Mouse (Mus musculus): Measurements from ENCODE around the gene Lactb. TPM values are rescaled to one million over a fixed set of nuclear protein-coding genes. Genes with fewer than 3 reads are reported as not detected.

Lactb gene
- total and polyA plus RNA-seq, 3 experiments: 27.0 to 108 (median 36.9) TPM

DNA sequence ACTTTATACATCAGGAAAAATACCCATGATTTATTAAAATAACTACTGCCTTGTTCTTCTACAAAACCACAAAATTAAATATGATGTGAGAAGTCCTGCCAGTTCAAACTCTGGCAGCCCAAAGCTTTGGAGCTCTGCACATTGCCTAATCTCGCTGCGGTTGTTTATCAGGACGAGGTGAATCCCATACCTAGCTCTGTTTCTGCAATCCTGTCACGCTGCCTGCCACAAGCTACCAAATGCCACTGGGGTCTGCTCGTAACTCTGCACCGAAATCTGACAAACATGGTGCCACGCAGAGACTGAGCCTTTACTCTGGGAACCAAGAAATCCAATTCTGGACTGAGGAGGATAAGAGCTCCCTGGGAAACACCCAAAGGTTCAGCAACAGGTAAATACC lies 65.4 kb downstream of the Lactb start:
- TF ChIP-seq CTCF (IDR thresholded peaks at IDR 0.05 in 2 of 3, conservative IDR thresholded peaks at IDR 0.05 in 1 of 3; ENCODE audit: control insufficient read depth in 1 of 3, insufficient read depth in 1 of 3, low read depth in 2 of 3, low read length in 3 of 3, poor library complexity in 1 of 3, severe bottlenecking in 1 of 3) (no peak), HCFC1 (IDR thresholded peaks at IDR 0.05; ENCODE audit: low read depth, low read length) (no peak), CHD1 (IDR thresholded peaks at IDR 0.05; ENCODE audit: low read depth, low read length) (no peak), GATA1 (IDR thresholded peaks at IDR 0.05; ENCODE audit: low read depth, low read length) (no peak), E2F4 (IDR thresholded peaks at IDR 0.05; ENCODE audit: borderline replicate concordance, low read depth, low read length) (no peak), ELF1 (IDR thresholded peaks at IDR 0.05; ENCODE audit: low read depth, low read length) (no peak), SMC3 (IDR thresholded peaks at IDR 0.05; ENCODE audit: low read depth, low read length) (no peak), MYB (IDR thresholded peaks at IDR 0.05; ENCODE audit: low read depth, low read length) (no peak), TAL1 (IDR thresholded peaks at IDR 0.05; ENCODE audit: low read length) (no peak), USF2 (IDR thresholded peaks at IDR 0.05; ENCODE audit: borderline replicate concordance in 1 of 2, insufficient read depth in 1 of 2, low read depth in 1 of 2, low read length in 2 of 2) (no peak), ZNF384 (IDR thresholded peaks at IDR 0.05; ENCODE audit: low read depth, low read length) (no peak), UBTF (IDR thresholded peaks at IDR 0.05; ENCODE audit: borderline replicate concordance, insufficient read depth, low read depth, low read length) (no peak), MEF2A (IDR thresholded peaks at IDR 0.05; ENCODE audit: extremely low read depth, insufficient replicate concordance, low read depth, low read length, poor library complexity, severe bottlenecking) (no peak), MXI1 (IDR thresholded peaks at IDR 0.05; ENCODE audit: low read depth, low read length) (no peak), RCOR1 (IDR thresholded peaks at IDR 0.05; ENCODE audit: low read depth, low read length) (no peak), USF1 (IDR thresholded peaks at IDR 0.05; ENCODE audit: low read depth, low read length) (no peak), SIN3A (IDR thresholded peaks at IDR 0.05; ENCODE audit: low read length) (no peak), MYC (IDR thresholded peaks at IDR 0.05; ENCODE audit: low read depth, low read length) (no peak)
- H3K4me3 ChIP-seq (ENCODE audit: control insufficient read depth in 1 of 2, insufficient read depth in 1 of 2, low read depth in 2 of 2, low read length in 2 of 2): no peak overlapping the region
- no peaks in the 10 kb centered on the region for H3K27me3 ChIP-seq (ENCODE audit: control insufficient read depth in 1 of 2, insufficient read depth in 2 of 2, low read length in 2 of 2)
- H3K79me2 ChIP-seq (ENCODE audit: control insufficient read depth, insufficient read depth, low read length, poor library complexity): peaks cover 27% of the 10 kb centered on the region
- DNase-seq (ENCODE audit: low read depth, low spot score): no peak
- peaks cover 0 to 18% of the 10 kb centered on the region in 2 experiments; a peak in 2 of 4 replicates for H3K36me3 ChIP-seq (ENCODE audit: control insufficient read depth in 1 of 2, insufficient read depth in 2 of 2, low read length in 2 of 2)
- no peaks in the 10 kb centered on the region for H3K9me3 ChIP-seq (replicated peaks; ENCODE audit: insufficient read depth, low read length)
- H3K27ac ChIP-seq (ENCODE audit: control insufficient read depth, low read depth, low read length): no peak overlapping the region
- H3K9ac ChIP-seq (ENCODE audit: control insufficient read depth, low read depth, low read length, poor library complexity, severe bottlenecking): no peak overlapping the region
- H3K4me1 ChIP-seq (ENCODE audit: control insufficient read depth in 1 of 2, insufficient read depth in 2 of 2, low read length in 2 of 2): peaks cover 13 to 15% of the 10 kb centered on the region in 2 experiments

DNA sequence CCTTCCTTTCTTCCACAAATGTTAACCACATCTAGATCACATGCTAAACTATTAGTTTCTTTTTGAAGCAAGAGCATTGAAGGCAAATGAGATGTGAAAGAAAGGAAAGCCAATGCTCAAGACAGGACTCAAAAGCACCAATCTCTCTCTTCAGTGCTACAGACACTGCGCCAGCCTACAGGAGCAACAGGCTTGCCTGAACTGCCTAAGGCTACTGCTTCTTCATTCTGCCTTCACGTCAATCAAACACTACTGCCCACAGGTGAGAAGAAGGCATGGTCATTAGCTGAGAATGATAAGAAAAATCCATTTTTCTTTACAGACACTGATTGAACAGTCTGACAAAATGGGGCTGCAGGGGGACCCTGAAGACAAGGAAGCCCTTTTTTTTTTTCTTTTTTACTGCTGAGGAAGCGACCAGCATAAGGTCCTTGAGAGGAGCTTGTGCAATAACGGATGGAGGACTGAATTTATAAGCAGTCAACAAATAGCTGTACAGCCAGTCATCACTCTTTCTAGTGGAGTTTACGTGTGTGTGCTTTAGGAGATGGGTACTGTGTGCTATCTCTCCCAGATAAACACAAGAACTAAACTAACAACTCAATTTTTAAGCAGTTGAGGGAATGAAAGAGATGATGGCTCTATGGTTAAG lies 67.4 kb downstream of the Lactb start:
- H3K36me3 ChIP-seq (ENCODE audit: control insufficient read depth in 1 of 2, insufficient read depth in 2 of 2, low read length in 2 of 2): peaks cover 0 to 2% of the 10 kb centered on the region in 2 experiments; a peak in 1 of 4 replicates
- no peak overlapping the region for H3K9ac ChIP-seq (ENCODE audit: control insufficient read depth, low read depth, low read length, poor library complexity, severe bottlenecking)
- TF ChIP-seq CTCF (IDR thresholded peaks at IDR 0.05 in 2 of 3, conservative IDR thresholded peaks at IDR 0.05 in 1 of 3; ENCODE audit: control insufficient read depth in 1 of 3, insufficient read depth in 1 of 3, low read depth in 2 of 3, low read length in 3 of 3, poor library complexity in 1 of 3, severe bottlenecking in 1 of 3) (no peak), MEF2A (IDR thresholded peaks at IDR 0.05; ENCODE audit: extremely low read depth, insufficient replicate concordance, low read depth, low read length, poor library complexity, severe bottlenecking) (no peak), NRF1 (IDR thresholded peaks at IDR 0.05; ENCODE audit: insufficient read depth, low read depth, low read length, poor library complexity, severe bottlenecking) (no peak), SIN3A (IDR thresholded peaks at IDR 0.05; ENCODE audit: low read length) (no peak), CHD2 (IDR thresholded peaks at IDR 0.05; ENCODE audit: low read length) (no peak), POLR2AphosphoS5 (IDR thresholded peaks at IDR 0.05; ENCODE audit: borderline replicate concordance, low read depth, low read length) (no peak), E2F4 (IDR thresholded peaks at IDR 0.05; ENCODE audit: borderline replicate concordance, low read depth, low read length) (no peak), UBTF (IDR thresholded peaks at IDR 0.05; ENCODE audit: borderline replicate concordance, insufficient read depth, low read depth, low read length) (no peak), POLR2A (IDR thresholded peaks at IDR 0.05; ENCODE audit: control insufficient read depth in 1 of 2, insufficient read depth in 1 of 2, low read depth in 1 of 2, low read length in 2 of 2, poor library complexity in 1 of 2) (no peak), USF2 (IDR thresholded peaks at IDR 0.05; ENCODE audit: borderline replicate concordance in 1 of 2, insufficient read depth in 1 of 2, low read depth in 1 of 2, low read length in 2 of 2) (no peak), GABPA (IDR thresholded peaks at IDR 0.05; ENCODE audit: low read depth, low read length) (no peak), KAT2A (conservative IDR thresholded peaks at IDR 0.05; ENCODE audit: low read depth, low read length) (no peak), NELFE (IDR thresholded peaks at IDR 0.05; ENCODE audit: low read depth, low read length) (no peak), HCFC1 (IDR thresholded peaks at IDR 0.05; ENCODE audit: low read depth, low read length) (no peak), BHLHE40 (IDR thresholded peaks at IDR 0.05; ENCODE audit: borderline replicate concordance, low read depth, low read length) (no peak), ELF1 (IDR thresholded peaks at IDR 0.05; ENCODE audit: low read depth, low read length) (no peak), ZKSCAN1 (IDR thresholded peaks at IDR 0.05; ENCODE audit: low read depth, low read length) (no peak)
- H3K27me3 ChIP-seq (ENCODE audit: control insufficient read depth in 1 of 2, insufficient read depth in 2 of 2, low read length in 2 of 2): no peaks in the 10 kb centered on the region
- no peak for DNase-seq (ENCODE audit: low read depth, low spot score)
- H3K79me2 ChIP-seq (ENCODE audit: control insufficient read depth, insufficient read depth, low read length, poor library complexity): peaks cover 18% of the 10 kb centered on the region
- H3K9me3 ChIP-seq (replicated peaks; ENCODE audit: insufficient read depth, low read length): no peaks in the 10 kb centered on the region
- H3K27ac ChIP-seq (ENCODE audit: control insufficient read depth, low read depth, low read length): no peak overlapping the region
- no peaks in the 10 kb centered on the region for H3K4me1 ChIP-seq (ENCODE audit: control insufficient read depth in 1 of 2, insufficient read depth in 2 of 2, low read length in 2 of 2)
- no peak overlapping the region for H3K4me3 ChIP-seq (ENCODE audit: control insufficient read depth in 1 of 2, insufficient read depth in 1 of 2, low read depth in 2 of 2, low read length in 2 of 2)
